Comparison of ENCODE assay signal across 29 mouse cellular contexts in genomic region chr2:180204501-180204900, GRCm38 (mm10). TPM values are rescaled to one million over a fixed set of nuclear protein-coding genes. Genes with fewer than 3 reads are reported as not detected.
DNase-seq lines count a peak whose midpoint lies in the region; ATAC-seq and TF ChIP-seq lines count a peak whose summit lies in the region.
"Had no signal": no experiment of that assay in that cellular context is flagged by ENCODE, and none has a peak within 500 bp of the region (broad histone marks: within the 10 kb centered on the region; RNA-seq: fewer than 3 reads in every experiment).

No protein-coding gene starts in this region.

- H3K36me3 ChIP-seq in forebrain, embryonic 15.5 days = no peaks in the 10 kb centered on the region
- peaks cover 30% of the 10 kb centered on the region for H3K36me3 ChIP-seq in forebrain, embryonic 10.5 days (replicated peaks)
- peaks cover 11% of the 10 kb centered on the region; the same call in 1 of the 2 replicates for H3K36me3 ChIP-seq in heart, postnatal 0 days (replicated peaks; ENCODE audit: control insufficient read depth, insufficient read depth, low read length)
- H3K36me3 ChIP-seq in hindbrain, embryonic 13.5 days = no peaks in the 10 kb centered on the region
- H3K36me3 ChIP-seq: embryonic facial prominence, embryonic 12.5 days had no signal

- H3K4me2 ChIP-seq in forebrain, embryonic 15.5 days (replicated peaks) = no peak overlapping the region
- no peak overlapping the region for H3K4me2 ChIP-seq in heart, postnatal 0 days (ENCODE audit: low read depth, low read length)
- H3K4me2 ChIP-seq in hindbrain, embryonic 13.5 days = no peak overlapping the region
- H3K4me2 ChIP-seq: embryonic facial prominence, embryonic 12.5 days; heart, embryonic 15.5 days; limb, embryonic 15.5 days had no signal

- ATAC-seq in forebrain, embryonic 15.5 days (replicated peaks) = no peak
- ATAC-seq in heart, postnatal 0 days (ENCODE audit: insufficient read depth, low read depth) = no peak
- 0 out of 2 replicates have a peak, but pooled peaks have one; percentile 4 for ATAC-seq in hindbrain, embryonic 13.5 days (ENCODE audit: low FRiP score)
- ATAC-seq: CD4-positive, CD25-positive, alpha-beta regulatory T cell, adult 4 months; lung, postnatal 0 days had no signal

- no peak overlapping the region for H3K4me3 ChIP-seq in forebrain, embryonic 15.5 days
- H3K4me3 ChIP-seq in forebrain, embryonic 10.5 days = no peak overlapping the region
- H3K4me3 ChIP-seq in heart, postnatal 0 days (ENCODE audit: low read depth, low read length) = no peak overlapping the region
- H3K4me3 ChIP-seq in hindbrain, embryonic 13.5 days = no peak overlapping the region
- H3K4me3 ChIP-seq: embryonic facial prominence, embryonic 12.5 days; heart, embryonic 15.5 days; left cerebral cortex, adult 2 months; limb, embryonic 15.5 days; midbrain, embryonic 10.5 days; myocyte had no signal

- H3K4me1 ChIP-seq in forebrain, embryonic 15.5 days = peaks cover 7% of the 10 kb centered on the region; the same call in 1 of the 2 replicates
- H3K4me1 ChIP-seq in forebrain, embryonic 10.5 days = peaks cover 3% of the 10 kb centered on the region; the same call in 1 of the 2 replicates
- H3K4me1 ChIP-seq in heart, postnatal 0 days (ENCODE audit: control insufficient read depth, insufficient read depth) = 0 out of 2 replicates have a peak, but pooled peaks cover 12% of the 10 kb centered on the region
- H3K4me1 ChIP-seq in hindbrain, embryonic 13.5 days (replicated peaks) = peaks cover 64% of the 10 kb centered on the region
- H3K4me1 ChIP-seq: embryonic facial prominence, embryonic 12.5 days had no signal

- H3K9me3 ChIP-seq in forebrain, embryonic 15.5 days = no peaks in the 10 kb centered on the region
- no peaks in the 10 kb centered on the region for H3K9me3 ChIP-seq in forebrain, embryonic 10.5 days
- no peaks in the 10 kb centered on the region for H3K9me3 ChIP-seq in heart, postnatal 0 days (replicated peaks; ENCODE audit: control insufficient read depth, low read length)
- H3K9me3 ChIP-seq in hindbrain, embryonic 13.5 days = no peaks in the 10 kb centered on the region
- H3K9me3 ChIP-seq: embryonic facial prominence, embryonic 12.5 days; heart, embryonic 15.5 days; limb, embryonic 15.5 days; midbrain, embryonic 10.5 days had no signal

- no peak for TF ChIP-seq EP300 in heart, postnatal 0 days (IDR thresholded peaks at IDR 0.05; ENCODE audit: low read depth)

- no peak for DNase-seq in forebrain, embryonic 10.5 days (ENCODE audit: extremely low spot score, low spot score)
- DNase-seq in heart, postnatal 0 days (ENCODE audit: low spot score) = no peak
- no peak for DNase-seq in heart, postnatal 4 days
- DNase-seq in heart, postnatal 14 days = peak; percentile 28 to 34
- no peak for DNase-seq in urinary bladder, postnatal 4 days (ENCODE audit: low spot score in 2 of 2)
- DNase-seq in ovary, adult 18-20 months (ENCODE audit: low spot score) = no peak
- DNase-seq: adrenal gland, postnatal 14 days; cerebellum, adult 2 months; cerebellum, postnatal 25 days; forebrain, postnatal 0 days; gastrocnemius, postnatal 36 days; kidney, adult 2 months; kidney, postnatal 10 days; left cerebral cortex, postnatal 4 days; right cerebral cortex, postnatal 14 days; thymus, adult 2 months; thymus, postnatal 4 days had no signal

- intact Hi-C loops in heart, postnatal 14 days (cut with DNase I) = no loop called here

- no peaks in the 10 kb centered on the region for H3K27me3 ChIP-seq in forebrain, embryonic 15.5 days
- no peaks in the 10 kb centered on the region for H3K27me3 ChIP-seq in forebrain, embryonic 10.5 days (ENCODE audit: poor library complexity, severe bottlenecking)
- H3K27me3 ChIP-seq in heart, postnatal 0 days (ENCODE audit: control insufficient read depth, insufficient read depth, low read length) = no peaks in the 10 kb centered on the region
- no peaks in the 10 kb centered on the region for H3K27me3 ChIP-seq in hindbrain, embryonic 13.5 days
- H3K27me3 ChIP-seq: embryonic facial prominence, embryonic 12.5 days; heart, embryonic 15.5 days; limb, embryonic 15.5 days had no signal

- TF ChIP-seq CTCF in heart, postnatal 0 days (IDR thresholded peaks at IDR 0.05; ENCODE audit: low read depth) = no peak

- H3K27ac ChIP-seq in forebrain, embryonic 15.5 days (replicated peaks) = peak overlapping the region; percentile 27; the same call in 1 of the 2 replicates
- no peak overlapping the region for H3K27ac ChIP-seq in forebrain, embryonic 10.5 days
- 0 out of 2 replicates have a peak overlapping the region, but pooled peaks have one; percentile 13 for H3K27ac ChIP-seq in heart, postnatal 0 days (ENCODE audit: low read depth)
- H3K27ac ChIP-seq in hindbrain, embryonic 13.5 days = peak overlapping the region; percentile 90
- H3K27ac ChIP-seq: embryonic facial prominence, embryonic 12.5 days; heart, embryonic 15.5 days; left cerebral cortex, adult 2 months; limb, embryonic 15.5 days; macrophage; midbrain, embryonic 10.5 days; stomach, postnatal 0 days had no signal

- WGBS in forebrain, embryonic 15.5 days = 93% methylated on average over 9 of the region's 9 CpGs
- whole genome bisulfite sequencing in forebrain, embryonic 10.5 days = 89% methylated on average over 9 of the region's 9 CpGs
- WGBS in heart, postnatal 0 days = 51% methylated on average over 9 of the region's 9 CpGs
- WGBS in hindbrain, embryonic 13.5 days = 89% methylated on average over 9 of the region's 9 CpGs

- H3K9ac ChIP-seq in forebrain, embryonic 15.5 days (replicated peaks) = no peak overlapping the region
- H3K9ac ChIP-seq in heart, postnatal 0 days (replicated peaks; ENCODE audit: low read depth, low read length) = no peak overlapping the region
- H3K9ac ChIP-seq in hindbrain, embryonic 13.5 days = no peak overlapping the region
- H3K9ac ChIP-seq: embryonic facial prominence, embryonic 12.5 days; forebrain, postnatal 0 days; heart, embryonic 15.5 days; limb, embryonic 15.5 days had no signal

RNA-seq across cellular contexts. Expression of gene Lama5, which starts 21.2 kb away (rescaled TPM):
- polyA plus RNA-seq in forebrain, embryonic 15.5 days (2015; fragmentation: Nextera tagmentation; extraction: Ambion mirVana) = 3.0 and 3.1 TPM in 2 replicates
- 10.7 and 11.2 TPM in 2 replicates for polyA plus RNA-seq in forebrain, embryonic 10.5 days (2016; fragmentation: Nextera tagmentation; extraction: Ambion mirVana)
- 69.6 and 95.7 TPM in 2 replicates for total RNA-seq in heart, postnatal 0 days (2014; rRNA removed; ENCODE audit: low replicate concordance)
- polyA plus RNA-seq in heart, postnatal 0 days (2015; fragmentation: Nextera tagmentation; extraction: Ambion mirVana) = 16.6 and 16.9 TPM in 2 replicates
- total RNA-seq in heart, postnatal 4 days (2021) = 10 to 100 TPM; 47.8 to 49.6 TPM
- 10 to 100 TPM; 43.1 to 63.7 TPM for total RNA-seq in heart, postnatal 14 days (2021)
- polyA plus RNA-seq in hindbrain, embryonic 13.5 days (2015; fragmentation: Nextera tagmentation; extraction: Ambion mirVana) = 1.9 and 2.1 TPM in 2 replicates
- polyA plus RNA-seq: macrophage had no signal

RNA-seq across cellular contexts. Expression of gene Adrm1, which starts 33.2 kb away (rescaled TPM):
- 201 and 206 TPM in 2 replicates for polyA plus RNA-seq in forebrain, embryonic 15.5 days (2015; fragmentation: Nextera tagmentation; extraction: Ambion mirVana)
- 271 and 281 TPM in 2 replicates for polyA plus RNA-seq in forebrain, embryonic 10.5 days (2016; fragmentation: Nextera tagmentation; extraction: Ambion mirVana)
- 74.5 and 115 TPM in 2 replicates for total RNA-seq in heart, postnatal 0 days (2014; rRNA removed; ENCODE audit: low replicate concordance)
- polyA plus RNA-seq in heart, postnatal 0 days (2015; fragmentation: Nextera tagmentation; extraction: Ambion mirVana) = 130 and 156 TPM in 2 replicates
- total RNA-seq in heart, postnatal 4 days (2021) = 100 to 1,000 TPM; 103 to 104 TPM
- 10 to 100 TPM; 87.1 to 95.9 TPM for total RNA-seq in heart, postnatal 14 days (2021)
- 208 and 213 TPM in 2 replicates for polyA plus RNA-seq in hindbrain, embryonic 13.5 days (2015; fragmentation: Nextera tagmentation; extraction: Ambion mirVana)

RNA-seq across cellular contexts. Expression of gene Rps21, which starts 52.7 kb away (rescaled TPM):
- polyA plus RNA-seq in forebrain, embryonic 15.5 days (2015; fragmentation: Nextera tagmentation; extraction: Ambion mirVana) = 407 and 432 TPM in 2 replicates
- polyA plus RNA-seq in forebrain, embryonic 10.5 days (2016; fragmentation: Nextera tagmentation; extraction: Ambion mirVana) = 560 and 577 TPM in 2 replicates
- total RNA-seq in heart, postnatal 0 days (2014; rRNA removed; ENCODE audit: low replicate concordance) = 706 and 957 TPM in 2 replicates
- 356 and 378 TPM in 2 replicates for polyA plus RNA-seq in heart, postnatal 0 days (2015; fragmentation: Nextera tagmentation; extraction: Ambion mirVana)
- total RNA-seq in heart, postnatal 4 days (2021) = 100 to 1,000 TPM; 619 to 692 TPM
- 100 to 1,000 TPM; 460 to 507 TPM for total RNA-seq in heart, postnatal 14 days (2021)
- 444 and 445 TPM in 2 replicates for polyA plus RNA-seq in hindbrain, embryonic 13.5 days (2015; fragmentation: Nextera tagmentation; extraction: Ambion mirVana)

Comparison
In these comparisons a context has a peak if more than half of its experiments do, and no peak if none do; other contexts are left out.
1. DNase-seq: peak in heart, postnatal 14 days (2 of 2); none in forebrain, embryonic 10.5 days (single experiment), heart, postnatal 0 days (single experiment), heart, postnatal 4 days (single experiment), urinary bladder, postnatal 4 days (0 of 2) and ovary, adult 18-20 months (single experiment).